Mouse (Mus musculus) inflammation-experienced regulatory T-cells, adult 16 weeks (primary cell): ENCODE data around the gene Ripk1. TPM values are rescaled to one million over a fixed set of nuclear protein-coding genes. Genes with fewer than 3 reads are reported as not detected.

Source experiments
- polyA plus RNA-seq: library from polyadenylated mRNA; unstranded; fragments of 100-300 nt; shearing (Covaris generic); gene quantifications from one replicate; pipeline ENCODE4 v1.2.1, GENCODE M21; 2017

Gene Ripk1
- polyA plus RNA-seq, result 26.6 TPM

GRCm38 (mm10) chr13:34002058-34003006 lies at the start of gene Ripk1, which contains the start of gene Serpinb6a:
Ripk1 (plus strand) TSS chr13:34002363.
Serpinb6a (minus strand) TSS chr13:34002794.

GRCm38 (mm10) chr13:33964206-33965046 lies 37.7 kb upstream of the Ripk1 start, which contains the start of gene Nqo2:
Nqo2 (plus strand) TSS chr13:33964687.

GRCm38 (mm10) chr13:34037172-34038055 lies 35.3 kb downstream of the Ripk1 start, which contains the start of gene Bphl:
Bphl (plus strand) TSS chr13:34037597.

GRCm38 (mm10) chr13:34077492-34078271 lies 75.5 kb downstream of the Ripk1 start, which contains the start of gene Tubb2a:
Tubb2a (minus strand) TSS chr13:34078007.

Other genes starting within 250 kb of the Ripk1 start
- gene Serpinb6e, start 159.0 kb upstream of the Ripk1 start, polyA plus RNA-seq, result not detected
- not detected for gene Serpinb6c, start 96.7 kb upstream of the Ripk1 start, polyA plus RNA-seq
- 8.8 TPM for gene Nqo2, start 37.7 kb upstream of the Ripk1 start, polyA plus RNA-seq
- 40.5 TPM for gene Serpinb6a, start 431 bp downstream of the Ripk1 start, polyA plus RNA-seq
- gene Bphl, start 35.2 kb downstream of the Ripk1 start, polyA plus RNA-seq, result 38.0 TPM
- 26.7 TPM for gene Tubb2a, start 75.6 kb downstream of the Ripk1 start, polyA plus RNA-seq
- 0.72 TPM for gene Tubb2b, start 128.1 kb downstream of the Ripk1 start, polyA plus RNA-seq
- 64.9 TPM for gene Psmg4, start 160.6 kb downstream of the Ripk1 start, polyA plus RNA-seq